Mouse (Mus musculus): ENCODE measurements around the gene Ccng1. TPM values are rescaled to one million over a fixed set of nuclear protein-coding genes. Genes with fewer than 3 reads are reported as not detected.

Ccng1 gene
- polyA plus RNA-seq, 1 experiment = 0.64 TPM

- no peak for TF ChIP-seq TAL1 (IDR thresholded peaks at IDR 0.05; ENCODE audit: low read length)
- no peak for TF ChIP-seq GATA1 (IDR thresholded peaks at IDR 0.05; ENCODE audit: low read length)
- H3K4me3 ChIP-seq (replicated peaks) = no peak overlapping the region
- no peaks in the 10 kb centered on the region for H3K36me3 ChIP-seq (ENCODE audit: control insufficient read depth)
- no peaks in the 10 kb centered on the region for H3K27me3 ChIP-seq (ENCODE audit: control insufficient read depth)
- no peaks in the 10 kb centered on the region; the same call in 1 of the 2 replicates for H3K4me1 ChIP-seq (ENCODE audit: control insufficient read depth)
- H3K9me3 ChIP-seq (ENCODE audit: control insufficient read depth, low read length) = no peaks in the 10 kb centered on the region
These were observed 8.3 kb upstream of the Ccng1 start for GRCm38 (mm10) chr11:40763395-40763794.

- H3K27me3 ChIP-seq (ENCODE audit: control insufficient read depth) = no peaks in the 10 kb centered on the region
- H3K4me1 ChIP-seq (ENCODE audit: control insufficient read depth) = peaks cover 9% of the 10 kb centered on the region
- no peaks in the 10 kb centered on the region for H3K36me3 ChIP-seq (ENCODE audit: control insufficient read depth)
- H3K4me3 ChIP-seq (replicated peaks) = no peak overlapping the region
- TF ChIP-seq TAL1 (IDR thresholded peaks at IDR 0.05; ENCODE audit: low read length) (no peak), GATA1 (IDR thresholded peaks at IDR 0.05; ENCODE audit: low read length) (no peak)
- no peaks in the 10 kb centered on the region for H3K9me3 ChIP-seq (ENCODE audit: control insufficient read depth, low read length)
These were observed 4.8 kb upstream of the Ccng1 start for GRCm38 (mm10) chr11:40759896-40760295.

- Histone ChIP-seq H3K4me3 (replicated peaks) (peak overlapping the region; percentile 80), H3K36me3 (ENCODE audit: control insufficient read depth) (peaks cover 14% of the 10 kb centered on the region), H3K4me1 (ENCODE audit: control insufficient read depth) (peaks cover 22% of the 10 kb centered on the region), H3K27me3 (ENCODE audit: control insufficient read depth) (no peaks in the 10 kb centered on the region), H3K9me3 (ENCODE audit: control insufficient read depth, low read length) (no peaks in the 10 kb centered on the region)
- TF ChIP-seq TAL1 (IDR thresholded peaks at IDR 0.05; ENCODE audit: low read length) (no peak), GATA1 (IDR thresholded peaks at IDR 0.05; ENCODE audit: low read length) (no peak)
These were observed 857 bp upstream of the Ccng1 start for GRCm38 (mm10) chr11:40755968-40756367.

- H3K4me1 ChIP-seq (ENCODE audit: control insufficient read depth) = peaks cover 22% of the 10 kb centered on the region
- TF ChIP-seq TAL1 (IDR thresholded peaks at IDR 0.05; ENCODE audit: low read length) (no peak), GATA1 (IDR thresholded peaks at IDR 0.05; ENCODE audit: low read length) (no peak)
- H3K4me3 ChIP-seq (replicated peaks) = peak overlapping the region; percentile 80
- no peaks in the 10 kb centered on the region for H3K9me3 ChIP-seq (ENCODE audit: control insufficient read depth, low read length)
- H3K27me3 ChIP-seq (ENCODE audit: control insufficient read depth) = no peaks in the 10 kb centered on the region
- peaks cover 25% of the 10 kb centered on the region for H3K36me3 ChIP-seq (ENCODE audit: control insufficient read depth)
These were observed 425 bp downstream of the Ccng1 start for GRCm38 (mm10) chr11:40754664-40755107.

GRCm38 (mm10) chr11:40753836-40754235 lies 1.3 kb downstream of the Ccng1 start:
- Histone ChIP-seq H3K27me3 (ENCODE audit: control insufficient read depth) (no peaks in the 10 kb centered on the region), H3K4me3 (replicated peaks) (peak overlapping the region; percentile 80), H3K4me1 (ENCODE audit: control insufficient read depth) (peaks cover 22% of the 10 kb centered on the region), H3K9me3 (ENCODE audit: control insufficient read depth, low read length) (no peaks in the 10 kb centered on the region), H3K36me3 (ENCODE audit: control insufficient read depth) (peaks cover 29% of the 10 kb centered on the region)
- no peak for TF ChIP-seq GATA1 (IDR thresholded peaks at IDR 0.05; ENCODE audit: low read length)
- TF ChIP-seq TAL1 (IDR thresholded peaks at IDR 0.05; ENCODE audit: low read length) = no peak

GRCm38 (mm10) chr11:40747716-40748115 lies 7.4 kb downstream of the Ccng1 start:
- H3K9me3 ChIP-seq (ENCODE audit: control insufficient read depth, low read length) = no peaks in the 10 kb centered on the region
- no peak for TF ChIP-seq GATA1 (IDR thresholded peaks at IDR 0.05; ENCODE audit: low read length)
- no peak for TF ChIP-seq TAL1 (IDR thresholded peaks at IDR 0.05; ENCODE audit: low read length)
- no peaks in the 10 kb centered on the region for H3K27me3 ChIP-seq (ENCODE audit: control insufficient read depth)
- no peaks in the 10 kb centered on the region for H3K4me1 ChIP-seq (ENCODE audit: control insufficient read depth)
- no peak overlapping the region for H3K4me3 ChIP-seq (replicated peaks)
- peaks cover 41% of the 10 kb centered on the region for H3K36me3 ChIP-seq (ENCODE audit: control insufficient read depth)

GRCm38 (mm10) chr11:40746361-40746760 lies 8.8 kb downstream of the Ccng1 start:
- no peaks in the 10 kb centered on the region for H3K27me3 ChIP-seq (ENCODE audit: control insufficient read depth)

GRCm38 (mm10) chr11:40744348-40744747 lies 10.8 kb downstream of the Ccng1 start:
- H3K4me1 ChIP-seq (ENCODE audit: control insufficient read depth) = peaks cover 3% of the 10 kb centered on the region; the same call in 1 of the 2 replicates
- no peaks in the 10 kb centered on the region for H3K9me3 ChIP-seq (ENCODE audit: control insufficient read depth, low read length)
- no peak for TF ChIP-seq GATA1 (IDR thresholded peaks at IDR 0.05; ENCODE audit: low read length)
- no peak for TF ChIP-seq TAL1 (IDR thresholded peaks at IDR 0.05; ENCODE audit: low read length)
- H3K27me3 ChIP-seq (ENCODE audit: control insufficient read depth) = no peaks in the 10 kb centered on the region
- peaks cover 41% of the 10 kb centered on the region for H3K36me3 ChIP-seq (ENCODE audit: control insufficient read depth)
- no peak overlapping the region for H3K4me3 ChIP-seq (replicated peaks)

More at GRCm38 (mm10) chr11:40746361-40746760, 8.8 kb downstream of the Ccng1 start:
- Histone ChIP-seq H3K4me3 (replicated peaks) (no peak overlapping the region), H3K36me3 (ENCODE audit: control insufficient read depth) (peaks cover 40% of the 10 kb centered on the region), H3K9me3 (ENCODE audit: control insufficient read depth, low read length) (no peaks in the 10 kb centered on the region), H3K4me1 (ENCODE audit: control insufficient read depth) (peaks cover 3% of the 10 kb centered on the region; the same call in 1 of the 2 replicates)
- no peak for TF ChIP-seq GATA1 (IDR thresholded peaks at IDR 0.05; ENCODE audit: low read length)
- no peak for TF ChIP-seq TAL1 (IDR thresholded peaks at IDR 0.05; ENCODE audit: low read length)

GRCm38 (mm10) chr11:40741605-40742262 lies 13.4 kb downstream of the Ccng1 start:
- peaks cover 63% of the 10 kb centered on the region for H3K36me3 ChIP-seq (ENCODE audit: control insufficient read depth)
- TF ChIP-seq GATA1 (IDR thresholded peaks at IDR 0.05; ENCODE audit: low read length) = no peak
- no peak for TF ChIP-seq TAL1 (IDR thresholded peaks at IDR 0.05; ENCODE audit: low read length)
- H3K27me3 ChIP-seq (ENCODE audit: control insufficient read depth) = no peaks in the 10 kb centered on the region
- H3K9me3 ChIP-seq (ENCODE audit: control insufficient read depth, low read length) = no peaks in the 10 kb centered on the region
- H3K4me3 ChIP-seq (replicated peaks) = no peak overlapping the region
- peaks cover 3% of the 10 kb centered on the region; the same call in 1 of the 2 replicates for H3K4me1 ChIP-seq (ENCODE audit: control insufficient read depth)
